Mouse (Mus musculus) liver, postnatal 0 days (tissue): ENCODE data around the gene Susd1. TPM values are rescaled to one million over a fixed set of nuclear protein-coding genes. Genes with fewer than 3 reads are reported as not detected.

Experiments used
- ATAC-seq: fragments of 200-750 bp; cut with Nextera tagmentation; 2 replicates; pipeline ENCODE4 v1.8.0; 2017; ENCODE audit warnings: mild to moderate bottlenecking, moderate library complexity
- DNase-seq: peaks from one replicate; pipeline ENCODE4 v3.0.0-alpha.2; 2016
- H3K27ac ChIP-seq: fragments of 300-500 bp; sonication (generic); 2 replicates; pipeline ENCODE4 v1.5.1; 2014; ENCODE audit warnings: antibody characterized with exemption, moderate library complexity, mild to moderate bottlenecking, low read depth
- H3K27me3 ChIP-seq: fragments of 300-500 bp; sonication (generic); 2 replicates; pipeline ENCODE4 v1.6.1; 2014; ENCODE audit warnings: low read length, control low read depth, mixed read lengths; ENCODE audit not compliant: insufficient read depth
- H3K36me3 ChIP-seq: fragments of 300-500 bp; sonication (generic); replicated peaks from 2 replicates; pipeline ENCODE4 v1.6.1; 2014; ENCODE audit warnings: mild to moderate bottlenecking, control low read depth, low read length, moderate library complexity, mixed read lengths; ENCODE audit not compliant: insufficient read depth
- H3K4me1 ChIP-seq: fragments of 300-500 bp; sonication (generic); 2 replicates; pipeline ENCODE4 v1.6.1; 2014; ENCODE audit warnings: antibody characterized with exemption, mild to moderate bottlenecking, control low read depth; ENCODE audit not compliant: insufficient read depth
- H3K4me2 ChIP-seq: fragments of 300-500 bp; sonication (generic); 2 replicates; pipeline ENCODE4 v1.6.1; 2014; ENCODE audit warnings: low read depth, mild to moderate bottlenecking, low read length, moderate library complexity, mixed read lengths
- H3K4me3 ChIP-seq: fragments of 300-500 bp; sonication (generic); 2 replicates; pipeline ENCODE4 v1.5.1; 2014; ENCODE audit warnings: low read depth, low read length
- H3K9ac ChIP-seq: fragments of 300-500 bp; sonication (generic); replicated peaks from 2 replicates; pipeline ENCODE4 v1.6.1; 2014; ENCODE audit warnings: mild to moderate bottlenecking, moderate library complexity
- H3K9me3 ChIP-seq: fragments of 300-500 bp; sonication (generic); 2 replicates; pipeline ENCODE4 v1.6.1; 2016; ENCODE audit warnings: mild to moderate bottlenecking, control low read depth, low read length, mixed read lengths
- CTCF ChIP-seq: sonication (generic); IDR thresholded peaks from 2 replicates; pipeline ENCODE4 v1.5.1; 2016; ENCODE audit warnings: antibody characterized with exemption, low read depth
- EP300 ChIP-seq: IDR thresholded peaks from 2 replicates; pipeline ENCODE4 v1.6.1; 2016; ENCODE audit warnings: antibody characterized with exemption, low read depth, mild to moderate bottlenecking
- WGBS: fragments of 180-500 bp; shearing (Covaris S2); extraction: QIAGEN DNeasy Blood & Tissue Kit; methylation state at CpG from one replicate; pipeline ENCODE4 v1.1.7; 2014; ENCODE audit not compliant: insufficient replicate concordance; 5-methylcytosine and 5-hydroxymethylcytosine counted together
- polyA plus RNA-seq: library from polyadenylated mRNA; unstranded; fragments of >200 nt; fragmentation: Nextera tagmentation; extraction: Ambion mirVana; gene quantifications from 2 replicates; pipeline ENCODE4 v1.2.1, GENCODE M21; 2015

Susd1 gene
- polyA plus RNA-seq = 7.2 and 7.4 TPM in 2 replicates

GRCm38 (mm10) chr4:59437990-59438854 lies at the start of gene Susd1:
TSS of gene Susd1 (minus strand) at chr4:59438633.
- no peaks in the 10 kb centered on the region for H3K27me3 ChIP-seq
- TF ChIP-seq CTCF = no peak
- no peak for TF ChIP-seq EP300
- H3K4me3 ChIP-seq = peak within 1 kb of the TSS; percentile 68
- H3K4me2 ChIP-seq = peak within 1 kb of the TSS; percentile 95
- peaks cover 62% of the 10 kb centered on the region for H3K4me1 ChIP-seq
- 0 out of 2 replicates have a peak, but pooled peaks cover 4% of the 10 kb centered on the region for H3K36me3 ChIP-seq
- DNase-seq (peak; percentile 84), ATAC-seq (peak; percentile 67)
- H3K9ac ChIP-seq = peak within 1 kb of the TSS; percentile 87
- WGBS = 1% methylated on average over 68 of the region's 75 CpGs
- H3K27ac ChIP-seq = peak within 1 kb of the TSS; percentile 97
- no peaks in the 10 kb centered on the region for H3K9me3 ChIP-seq

GRCm38 (mm10) chr4:59471306-59471705 lies 32.9 kb upstream of the Susd1 start:
- peak; percentile 96 for ATAC-seq
- Histone ChIP-seq H3K4me3 (no peak overlapping the region), H3K9ac (no peak overlapping the region), H3K4me1 (peaks cover 3% of the 10 kb centered on the region; the same call in 1 of the 2 replicates), H3K36me3 (peaks cover 28% of the 10 kb centered on the region), H3K27me3 (no peaks in the 10 kb centered on the region), H3K9me3 (no peaks in the 10 kb centered on the region), H3K4me2 (no peak overlapping the region), H3K27ac (peak overlapping the region; percentile 59)
- DNase-seq = no peak
- TF ChIP-seq CTCF (no peak), EP300 (no peak)

GRCm38 (mm10) chr4:59465449-59465848 lies 27.0 kb upstream of the Susd1 start:
- WGBS = 48% methylated on average over 2 of the region's 2 CpGs
- Histone ChIP-seq H3K36me3 (no peaks in the 10 kb centered on the region), H3K27ac (no peak overlapping the region), H3K9me3 (no peaks in the 10 kb centered on the region), H3K4me3 (no peak overlapping the region), H3K27me3 (no peaks in the 10 kb centered on the region), H3K4me2 (no peak overlapping the region), H3K4me1 (peaks cover 16% of the 10 kb centered on the region), H3K9ac (no peak overlapping the region)
- ATAC-seq = no peak
- TF ChIP-seq EP300 = no peak
- TF ChIP-seq CTCF = no peak
- no peak for DNase-seq

GRCm38 (mm10) chr4:59464661-59465060 lies 26.2 kb upstream of the Susd1 start:
- peaks cover 19% of the 10 kb centered on the region for H3K4me1 ChIP-seq
- ATAC-seq (no peak), DNase-seq (no peak)
- 64% methylated on average over 6 of the region's 6 CpGs for WGBS
- no peak overlapping the region for H3K4me2 ChIP-seq
- no peaks in the 10 kb centered on the region for H3K9me3 ChIP-seq
- no peak overlapping the region for H3K27ac ChIP-seq
- no peak overlapping the region for H3K4me3 ChIP-seq
- no peak for TF ChIP-seq EP300
- TF ChIP-seq CTCF = no peak
- H3K36me3 ChIP-seq = no peaks in the 10 kb centered on the region
- no peaks in the 10 kb centered on the region for H3K27me3 ChIP-seq
- H3K9ac ChIP-seq = no peak overlapping the region

GRCm38 (mm10) chr4:59462494-59462893 lies 24.1 kb upstream of the Susd1 start:
- 64% methylated on average over 6 of the region's 6 CpGs for WGBS
- TF ChIP-seq CTCF (no peak), EP300 (no peak)
- no peak overlapping the region for H3K9ac ChIP-seq

GRCm38 (mm10) chr4:59461116-59461727 lies 22.8 kb upstream of the Susd1 start:
- WGBS = 72% methylated on average over 11 of the region's 11 CpGs
- no peaks in the 10 kb centered on the region for H3K27me3 ChIP-seq
- TF ChIP-seq EP300 = no peak
- TF ChIP-seq CTCF = no peak
- H3K4me3 ChIP-seq = no peak overlapping the region
- H3K4me2 ChIP-seq = no peak overlapping the region
- no peak for DNase-seq
- no peak overlapping the region for H3K9ac ChIP-seq
- H3K9me3 ChIP-seq = no peaks in the 10 kb centered on the region
- H3K36me3 ChIP-seq = no peaks in the 10 kb centered on the region
- peaks cover 28% of the 10 kb centered on the region for H3K4me1 ChIP-seq
- no peak for ATAC-seq
- H3K27ac ChIP-seq = no peak overlapping the region

More at GRCm38 (mm10) chr4:59462494-59462893, 24.1 kb upstream of the Susd1 start:
- H3K27me3 ChIP-seq = no peaks in the 10 kb centered on the region
- peaks cover 28% of the 10 kb centered on the region for H3K4me1 ChIP-seq
- H3K4me3 ChIP-seq = no peak overlapping the region
- H3K27ac ChIP-seq = no peak overlapping the region
- no peak overlapping the region for H3K4me2 ChIP-seq
- H3K9me3 ChIP-seq = no peaks in the 10 kb centered on the region
- DNase-seq (no peak), ATAC-seq (no peak)
- no peaks in the 10 kb centered on the region for H3K36me3 ChIP-seq
